Mouse (Mus musculus) intestine, embryonic 14.5 days (tissue): ENCODE measurements around the gene Bphl. TPM values are rescaled to one million over a fixed set of nuclear protein-coding genes. Genes with fewer than 3 reads are reported as not detected.
"Not testable (repeated sequence)": the region's sequence is repeated elsewhere in the genome, so short reads cannot be mapped to it uniquely, and the experiment has no call there.

ENCODE experiments used
- ATAC-seq: fragments of 200-750 bp; cut with Nextera tagmentation; replicated peaks from 2 replicates; pipeline ENCODE4 v1.8.0; 2017; ENCODE audit warnings: low read depth, moderate number of reproducible peaks, moderate TSS enrichment, moderate library complexity; ENCODE audit not compliant: low FRiP score, low TSS enrichment
- DNase-seq: peaks from one replicate; pipeline ENCODE4 v3.0.0-alpha.2; 2018; ENCODE audit warnings: low spot score
- H3K27ac ChIP-seq: fragments of 300-500 bp; sonication (generic); 2 replicates; pipeline ENCODE4 v1.5.1; 2014; ENCODE audit warnings: low read depth, mild to moderate bottlenecking, control low read depth
- H3K27me3 ChIP-seq: fragments of 300-500 bp; sonication (generic); replicated peaks from 2 replicates; pipeline ENCODE4 v1.6.1; 2014; ENCODE audit warnings: low read length, control low read depth; ENCODE audit not compliant: control insufficient read depth, insufficient read depth
- H3K36me3 ChIP-seq: fragments of 300-500 bp; sonication (generic); 2 replicates; pipeline ENCODE4 v1.6.1; 2014; ENCODE audit warnings: low read length, control low read depth; ENCODE audit not compliant: control insufficient read depth, insufficient read depth
- H3K4me1 ChIP-seq: fragments of 300-500 bp; sonication (generic); replicated peaks from 2 replicates; pipeline ENCODE4 v1.6.1; 2014; ENCODE audit warnings: low read length, control low read depth, mixed read lengths; ENCODE audit not compliant: control insufficient read depth, insufficient read depth
- H3K4me2 ChIP-seq: fragments of 300-500 bp; sonication (generic); 2 replicates; pipeline ENCODE4 v1.6.1; 2014; ENCODE audit warnings: low read length
- H3K4me3 ChIP-seq: fragments of 300-500 bp; sonication (generic); 2 replicates; pipeline ENCODE4 v1.5.1; 2014; ENCODE audit warnings: low read depth, low read length, control low read depth, mixed read lengths
- H3K9ac ChIP-seq: fragments of 300-500 bp; sonication (generic); 2 replicates; pipeline ENCODE4 v1.6.1; 2014; ENCODE audit warnings: mild to moderate bottlenecking, low read length
- H3K9me3 ChIP-seq: fragments of 300-500 bp; sonication (generic); 2 replicates; pipeline ENCODE4 v1.6.1; 2016; ENCODE audit warnings: low read length, control low read depth; ENCODE audit not compliant: control insufficient read depth
- WGBS: fragments of 180-500 bp; shearing (Covaris S2); extraction: QIAGEN DNeasy Blood & Tissue Kit; methylation state at CpG from one replicate; pipeline ENCODE4 v1.1.7; 2014; 5-methylcytosine and 5-hydroxymethylcytosine counted together
- polyA plus RNA-seq: library from polyadenylated mRNA; unstranded; fragments of >200 nt; fragmentation: Nextera tagmentation; extraction: Ambion mirVana; gene quantifications from 2 replicates; pipeline ENCODE4 v1.2.1, GENCODE M21; 2014

The Bphl gene
- polyA plus RNA-seq, 1 experiment from 2014 or later: 40.4 TPM

- no peaks in the 10 kb centered on the region for H3K4me1 ChIP-seq
- no peaks in the 10 kb centered on the region for H3K27me3 ChIP-seq
- H3K36me3 ChIP-seq: peaks cover 7% of the 10 kb centered on the region
- DNase-seq: no peak
- no peak overlapping the region for H3K4me2 ChIP-seq
- no peak overlapping the region for H3K4me3 ChIP-seq
- H3K9me3 ChIP-seq: no peaks in the 10 kb centered on the region
- ATAC-seq: no peak
- no peak overlapping the region for H3K27ac ChIP-seq
- WGBS: 100% methylated on average over 1 of the region's 1 CpGs
- no peak overlapping the region for H3K9ac ChIP-seq
Observed at GRCm38 (mm10) chr13:34057252-34057651, 19.9 kb downstream of the Bphl start.

GRCm38 (mm10) chr13:34060061-34060460 lies 22.7 kb downstream of the Bphl start:
- Histone ChIP-seq H3K9ac (no peak overlapping the region), H3K4me3 (no peak overlapping the region), H3K27me3 (no peaks in the 10 kb centered on the region), H3K36me3 (peaks cover 11% of the 10 kb centered on the region; the same call in 1 of the 2 replicates), H3K9me3 (no peaks in the 10 kb centered on the region), H3K4me1 (no peaks in the 10 kb centered on the region), H3K4me2 (no peak overlapping the region), H3K27ac (no peak overlapping the region)
- 90% methylated on average over 9 of the region's 9 CpGs for WGBS
- no peak for DNase-seq
- ATAC-seq: no peak

GRCm38 (mm10) chr13:34062466-34062865 lies 25.1 kb downstream of the Bphl start:
- peaks cover 10% of the 10 kb centered on the region for H3K36me3 ChIP-seq
- no peak overlapping the region for H3K4me2 ChIP-seq
- no peaks in the 10 kb centered on the region for H3K27me3 ChIP-seq
- DNase-seq (no peak), ATAC-seq (no peak)
- no peaks in the 10 kb centered on the region for H3K4me1 ChIP-seq
- no peak overlapping the region for H3K4me3 ChIP-seq
- no peak overlapping the region for H3K9ac ChIP-seq
- H3K9me3 ChIP-seq: no peaks in the 10 kb centered on the region
- no peak overlapping the region for H3K27ac ChIP-seq
- WGBS: 87% methylated on average over 10 of the region's 10 CpGs

- ATAC-seq (no peak), DNase-seq (no peak)
- Histone ChIP-seq H3K9ac (no peak overlapping the region), H3K4me2 (no peak overlapping the region), H3K36me3 (peaks cover 10% of the 10 kb centered on the region), H3K27ac (no peak overlapping the region), H3K9me3 (no peaks in the 10 kb centered on the region), H3K27me3 (no peaks in the 10 kb centered on the region), H3K4me3 (no peak overlapping the region), H3K4me1 (no peaks in the 10 kb centered on the region)
- 55% methylated on average over 1 of the region's 1 CpGs for WGBS
Observed at GRCm38 (mm10) chr13:34066351-34066750, 29.0 kb downstream of the Bphl start.

GRCm38 (mm10) chr13:34070296-34070695 lies 32.9 kb downstream of the Bphl start:
- no peaks in the 10 kb centered on the region for H3K27me3 ChIP-seq
- no peak overlapping the region for H3K9ac ChIP-seq
- H3K4me2 ChIP-seq: no peak overlapping the region
- no peak for DNase-seq
- no peak for ATAC-seq
- no peak overlapping the region for H3K4me3 ChIP-seq
- no peaks in the 10 kb centered on the region for H3K4me1 ChIP-seq
- WGBS: 47% methylated on average over 4 of the region's 4 CpGs
- H3K9me3 ChIP-seq: no peaks in the 10 kb centered on the region
- no peak overlapping the region for H3K27ac ChIP-seq
- peaks cover 9% of the 10 kb centered on the region for H3K36me3 ChIP-seq

GRCm38 (mm10) chr13:34071836-34072235 lies 34.4 kb downstream of the Bphl start:
- 88% methylated on average over 6 of the region's 6 CpGs for WGBS
- Histone ChIP-seq H3K9me3 (no peaks in the 10 kb centered on the region), H3K27ac (no peak overlapping the region), H3K27me3 (no peaks in the 10 kb centered on the region), H3K4me3 (no peak overlapping the region), H3K9ac (no peak overlapping the region), H3K4me1 (peaks cover 3% of the 10 kb centered on the region; the same call in 1 of the 2 replicates), H3K4me2 (no peak overlapping the region), H3K36me3 (peaks cover 15% of the 10 kb centered on the region)
- ATAC-seq (no peak), DNase-seq (no peak)

- no peak for DNase-seq
Observed at GRCm38 (mm10) chr13:34072847-34073246, 35.5 kb downstream of the Bphl start.

GRCm38 (mm10) chr13:34074441-34074840 lies 37.0 kb downstream of the Bphl start:
- H3K27me3 ChIP-seq, H3K4me1 ChIP-seq, ATAC-seq, DNase-seq, H3K9me3 ChIP-seq, H3K27ac ChIP-seq, H3K4me2 ChIP-seq, H3K4me3 ChIP-seq, H3K9ac ChIP-seq: not testable (repeated sequence)
- 99% methylated on average over 8 of the region's 17 CpGs for WGBS
- H3K36me3 ChIP-seq: peaks cover 15% of the 10 kb centered on the region

More at GRCm38 (mm10) chr13:34072847-34073246, 35.5 kb downstream of the Bphl start:
- no peak overlapping the region for H3K27ac ChIP-seq
- H3K9ac ChIP-seq: no peak overlapping the region
- no peak for ATAC-seq
- no peak overlapping the region for H3K4me3 ChIP-seq
- peaks cover 7% of the 10 kb centered on the region for H3K4me1 ChIP-seq
- peaks cover 15% of the 10 kb centered on the region for H3K36me3 ChIP-seq
- WGBS: 79% methylated on average over 3 of the region's 3 CpGs
- H3K27me3 ChIP-seq: no peaks in the 10 kb centered on the region
- no peak overlapping the region for H3K4me2 ChIP-seq
- no peaks in the 10 kb centered on the region for H3K9me3 ChIP-seq

GRCm38 (mm10) chr13:34075893-34076292 lies 38.5 kb downstream of the Bphl start:
- H3K27ac ChIP-seq, H3K9me3 ChIP-seq, H3K27me3 ChIP-seq, DNase-seq, H3K9ac ChIP-seq, H3K4me3 ChIP-seq, H3K4me1 ChIP-seq, ATAC-seq, H3K4me2 ChIP-seq: not testable (repeated sequence)
- WGBS: 82% methylated on average over 6 of the region's 6 CpGs
- H3K36me3 ChIP-seq: peaks cover 15% of the 10 kb centered on the region
